Mouse (Mus musculus) layer of hippocampus, adult 2 months (tissue): ENCODE measurements around the gene Olfr1424. TPM values are rescaled to one million over a fixed set of nuclear protein-coding genes. Genes with fewer than 3 reads are reported as not detected.

Experiments used
- DNase-seq, 2 experiments: peaks; one replicate each; pipeline ENCODE4 v3.0.0; 2022; ENCODE audit warnings: low spot score in 2 of 2
- H3K27ac ChIP-seq: fragments of 200-600 bp; 2 replicates; pipeline ENCODE4 v1.8.1; 2022
- H3K4me3 ChIP-seq: fragments of 200-600 bp; 2 replicates; pipeline ENCODE4 v1.8.1; 2022; ENCODE audit warnings: mild to moderate bottlenecking
- CTCF ChIP-seq: fragments of 200-600 bp; conservative IDR thresholded peaks from 2 replicates; pipeline ENCODE4 v1.8.1; 2022; ENCODE audit warnings: antibody characterized with exemption, mild to moderate bottlenecking, moderate library complexity
- total RNA-seq, 2 experiments: library from RNA; stranded (reverse); gene quantifications; 2 replicates each; pipeline ENCODE4 v1.2.3; 2021

Gene Olfr1424
- total RNA-seq, 2 experiments from 2014 or later = not detected

DNA sequence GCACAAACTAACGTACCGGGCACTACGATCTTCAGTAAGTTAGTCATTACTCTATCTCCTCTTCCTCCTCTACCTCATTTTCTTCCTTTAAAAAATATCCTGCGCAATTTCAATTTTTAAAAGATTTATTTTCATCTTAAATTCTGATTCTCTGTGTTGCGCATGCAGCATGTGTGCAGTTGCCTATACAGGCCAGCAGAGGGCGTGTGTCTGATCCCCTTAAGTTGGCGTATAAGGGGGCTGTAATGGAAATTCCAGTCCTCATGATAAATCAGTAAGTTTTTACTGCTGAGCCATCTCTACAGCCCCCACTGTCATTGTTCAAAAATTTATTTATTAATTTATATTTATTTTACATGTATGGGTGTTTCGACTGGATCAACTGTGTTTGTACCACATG, 46.8 kb downstream of the Olfr1424 start:
- Histone ChIP-seq H3K27ac (no peak overlapping the region), H3K4me3 (no peak overlapping the region)
- TF ChIP-seq CTCF = peak; percentile 74
- no peak for DNase-seq

DNA sequence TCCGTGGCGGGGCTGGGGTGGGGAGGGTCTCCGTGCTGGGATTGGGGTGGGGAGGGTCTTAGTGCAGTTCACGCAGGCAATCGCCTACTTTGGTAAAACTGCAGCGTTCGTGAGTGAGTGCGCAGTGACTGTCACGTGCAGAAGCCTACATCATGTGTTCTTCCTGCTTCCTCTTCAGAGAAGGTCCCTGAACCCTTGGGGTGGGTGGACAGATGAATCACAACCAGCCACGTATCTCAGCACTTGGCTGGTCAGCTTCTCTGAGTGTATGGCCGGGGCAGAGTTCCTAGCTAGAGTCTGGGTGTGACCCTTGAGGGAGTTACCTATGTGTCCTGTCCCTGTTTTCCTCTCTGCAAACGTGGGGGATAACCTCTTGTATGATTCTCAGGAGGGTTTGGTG, 49.3 kb downstream of the Olfr1424 start:
- H3K4me3 ChIP-seq = peak overlapping the region; percentile 62
- peak overlapping the region; percentile 19; the same call in 1 of the 2 replicates for H3K27ac ChIP-seq
- TF ChIP-seq CTCF = no peak
- DNase-seq = no peak

DNA sequence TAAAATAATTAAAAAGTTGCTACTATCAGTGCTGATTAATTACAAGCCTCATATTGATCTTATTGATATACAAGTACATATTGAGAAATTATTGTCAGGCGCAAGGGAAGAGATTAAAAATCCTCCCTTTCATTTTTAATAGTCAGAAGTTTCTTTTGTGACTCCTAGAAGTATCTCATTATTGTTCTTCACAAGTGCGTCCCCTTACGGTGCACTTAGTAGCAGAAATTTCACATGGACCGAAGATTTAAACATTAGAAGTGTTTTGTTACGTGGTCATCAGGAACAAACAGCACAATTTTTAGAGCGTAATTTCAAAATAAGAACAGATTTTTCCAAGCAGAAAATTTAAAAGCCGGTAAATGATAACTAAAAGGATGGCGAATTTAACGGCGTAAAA, 49.9 kb downstream of the Olfr1424 start:
- peak overlapping the region; percentile 62 for H3K4me3 ChIP-seq
- TF ChIP-seq CTCF = no peak; the same call in 1 of the 2 replicates
- peak overlapping the region; percentile 69 for H3K27ac ChIP-seq
- DNase-seq = no peak

DNA sequence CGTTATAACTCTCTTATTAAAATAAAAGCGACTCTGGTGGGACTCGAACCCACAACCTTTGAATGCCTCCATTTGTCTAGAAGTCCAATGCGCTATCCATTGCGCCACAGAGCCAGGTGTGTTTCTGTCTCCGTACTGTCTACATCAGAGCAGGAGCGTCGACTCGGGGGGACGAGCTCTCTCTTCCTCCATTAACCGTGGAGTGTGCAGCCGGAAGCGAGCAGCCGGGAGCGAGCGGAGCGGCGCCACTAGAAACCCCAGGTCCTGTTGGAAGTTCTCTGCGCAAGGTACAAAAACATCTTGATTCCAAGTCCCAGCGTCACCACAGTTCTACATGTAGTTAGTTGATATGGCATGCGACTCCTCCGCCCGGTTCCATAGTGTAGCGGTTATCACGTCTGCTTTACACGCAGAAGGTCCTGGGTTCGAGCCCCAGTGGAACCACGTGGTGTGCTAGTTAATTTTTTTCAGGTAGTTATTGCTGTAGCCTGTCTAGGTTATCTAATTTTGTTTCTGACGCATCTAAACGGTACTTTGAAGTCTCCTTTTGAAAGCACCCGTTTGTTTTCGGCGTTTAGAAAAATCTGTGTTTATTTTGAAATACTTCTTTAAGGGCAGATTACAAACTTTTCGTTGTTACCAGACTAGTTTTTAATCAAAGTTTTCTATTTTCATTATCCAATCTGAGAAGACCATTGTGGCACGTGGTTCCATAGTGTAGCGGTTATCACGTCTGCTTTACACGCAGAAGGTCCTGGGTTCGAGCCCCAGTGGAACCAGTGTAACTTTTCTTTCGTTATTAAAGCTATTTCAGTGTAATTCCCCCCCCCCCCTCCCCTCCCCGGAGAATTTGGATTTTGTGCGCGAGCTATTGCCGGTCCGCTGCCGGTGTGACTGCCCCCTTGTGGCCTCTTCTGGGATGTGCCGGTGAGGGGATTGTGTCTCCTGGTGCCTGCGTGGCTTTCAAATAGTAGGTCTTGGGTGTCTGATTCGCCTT, 50.6 kb downstream of the Olfr1424 start:
- peak overlapping the region; percentile 62 for H3K4me3 ChIP-seq
- H3K27ac ChIP-seq = peak overlapping the region; percentile 74
- peak; percentile 87 to 90 for DNase-seq
- TF ChIP-seq CTCF = peak; percentile 76

- Histone ChIP-seq H3K27ac (peak overlapping the region; percentile 85), H3K4me3 (peak overlapping the region; percentile 62)
- no peak for TF ChIP-seq CTCF
- DNase-seq = peak; percentile 79 to 84
Observed at GRCm38 (mm10) chr19:12010916-12011559, 51.4 kb downstream of the Olfr1424 start.

- TF ChIP-seq CTCF = no peak
- H3K4me3 ChIP-seq = peak overlapping the region; percentile 62
- peak overlapping the region; percentile 85 for H3K27ac ChIP-seq
- DNase-seq = no peak
Observed at GRCm38 (mm10) chr19:12010281-12010771, 52.2 kb downstream of the Olfr1424 start.

GRCm38 (mm10) chr19:12009501-12010280, 52.8 kb downstream of the Olfr1424 start:
- peak; percentile 73 to 83 for DNase-seq
- Histone ChIP-seq H3K4me3 (peak overlapping the region; percentile 62), H3K27ac (peak overlapping the region; percentile 85)
- TF ChIP-seq CTCF = no peak

Other genes starting within 250 kb of the Olfr1424 start
- 10 to 100 TPM; 30.6 to 39.3 TPM for gene Stx3, start 243.3 kb downstream of the Olfr1424 start, total RNA-seq
- gene Olfr1417, start 223.5 kb downstream of the Olfr1424 start, total RNA-seq = not detected
- gene Olfr1418, start 201.6 kb downstream of the Olfr1424 start, total RNA-seq = not detected
- gene Olfr1419, start 187.6 kb downstream of the Olfr1424 start, total RNA-seq = not detected
- gene Olfr1420, start 176.1 kb downstream of the Olfr1424 start, total RNA-seq = not detected
- 10 to 100 TPM; 19.7 to 21.1 TPM for gene Patl1, start 150.3 kb downstream of the Olfr1424 start, total RNA-seq
- gene Osbp, start 96.7 kb downstream of the Olfr1424 start, total RNA-seq = 10 to 100 TPM; 50.3 to 50.9 TPM
- not detected for gene Olfr1423, start 21.4 kb downstream of the Olfr1424 start, total RNA-seq
- not detected for gene Olfr1425, start 15.0 kb upstream of the Olfr1424 start, total RNA-seq
- not detected for gene Olfr1426, start 29.3 kb upstream of the Olfr1424 start, total RNA-seq
- gene Olfr1427, start 40.7 kb upstream of the Olfr1424 start, total RNA-seq = not detected
- not detected for gene Olfr1428, start 53.2 kb upstream of the Olfr1424 start, total RNA-seq
- gene Olfr76, start 60.5 kb upstream of the Olfr1424 start, total RNA-seq = not detected
- not detected for gene Olfr1555-ps1, start 107.4 kb upstream of the Olfr1424 start, total RNA-seq
- gene Olfr1431, start 138.0 kb upstream of the Olfr1424 start, total RNA-seq = not detected
- gene Olfr1432, start 169.9 kb upstream of the Olfr1424 start, total RNA-seq = not detected
- not detected for gene Olfr262, start 179.0 kb upstream of the Olfr1424 start, total RNA-seq
- gene Olfr235, start 198.3 kb upstream of the Olfr1424 start, total RNA-seq = not detected
- gene Olfr1434, start 217.2 kb upstream of the Olfr1424 start, total RNA-seq = not detected
- gene Olfr1436, start 236.4 kb upstream of the Olfr1424 start, total RNA-seq = not detected